ENCODE assay signal across 16 mouse cellular contexts in genomic region chr8:13027615-13028014, GRCm38 (mm10). TPM values are rescaled to one million over a fixed set of nuclear protein-coding genes. Genes with fewer than 3 reads are reported as not detected.
A peak's percentile ranks its signal among the peaks of the same experiment; 100 is the strongest.
DNase-seq lines count a peak whose midpoint lies in the region; ATAC-seq lines count a peak whose summit lies in the region.
"Had no signal": no experiment of that assay in that cellular context is flagged by ENCODE, and none has a peak within 500 bp of the region (broad histone marks: within the 10 kb centered on the region; RNA-seq: fewer than 3 reads in every experiment).

No protein-coding gene starts in this region.

- DNase-seq in lung, postnatal 25 days (ENCODE audit: low spot score) = peak; percentile 31
- no peak for DNase-seq in lung, postnatal 4 days
- DNase-seq in cerebellum, adult 8-10 months = no peak
- DNase-seq in heart, adult 9 months (ENCODE audit: low spot score in 2 of 2) = no peak
- DNase-seq: adrenal gland, adult 8-10 months; cerebellum, adult 11-12 months; cerebellum, adult 9-11 months; embryo, embryonic 11 days; gastrocnemius, postnatal 36 days; heart, adult 18-20 months had no signal

- peak; percentile 65 for ATAC-seq in common myeloid progenitor, adult 5-6 weeks (replicated peaks; ENCODE audit: low read depth, poor library complexity, severe bottlenecking)
- ATAC-seq in megakaryocyte progenitor cell, adult 5-6 weeks (replicated peaks; ENCODE audit: poor library complexity) = peak; percentile 74
- ATAC-seq: CD4-positive, CD25-positive, alpha-beta regulatory T cell, adult 4 months; forebrain, embryonic 15.5 days had no signal

RNA-seq across cellular contexts. Expression of gene F7, which starts 1.8 kb away (rescaled TPM):
- not detected in 2 replicates for total RNA-seq in common myeloid progenitor, adult 5-6 weeks (2017)
- total RNA-seq in megakaryocyte progenitor cell, adult 5-6 weeks (2015) = 0.15 and 0.72 TPM in 2 replicates
- total RNA-seq in megakaryocyte progenitor cell, adult 5-6 weeks (2017) = 0.44 and 0.79 TPM in 2 replicates
- total RNA-seq: gastrocnemius, adult 8-10 months; gastrocnemius, postnatal 36 days had no signal

RNA-seq across cellular contexts. Expression of gene F10, which starts 9.5 kb away (rescaled TPM):
- 3.1 and 5.8 TPM in 2 replicates for total RNA-seq in common myeloid progenitor, adult 5-6 weeks (2017)
- 8.3 and 17.8 TPM in 2 replicates for total RNA-seq in megakaryocyte progenitor cell, adult 5-6 weeks (2015)
- 21.9 and 28.2 TPM in 2 replicates for total RNA-seq in megakaryocyte progenitor cell, adult 5-6 weeks (2017)
- total RNA-seq: gastrocnemius, adult 8-10 months; gastrocnemius, postnatal 36 days had no signal

RNA-seq across cellular contexts. Expression of gene Proz, which starts 33.1 kb away (rescaled TPM):
- 0.23 TPM in 1 of 2 replicates, not detected in the other for total RNA-seq in common myeloid progenitor, adult 5-6 weeks (2017)
- total RNA-seq in megakaryocyte progenitor cell, adult 5-6 weeks (2015) = not detected in 2 replicates
- total RNA-seq in megakaryocyte progenitor cell, adult 5-6 weeks (2017) = 0.04 TPM in 1 of 2 replicates, not detected in the other
- total RNA-seq: gastrocnemius, postnatal 36 days; heart, adult 18-20 months; heart, postnatal 25 days had no signal
